Mouse (Mus musculus) heart, adult 2 months (tissue): Measurements from ENCODE around the gene Pfn4.
"Not testable (repeated sequence)": the region's sequence is repeated elsewhere in the genome, so short reads cannot be mapped to it uniquely, and the experiment has no call there.

Source experiments
- CTCF ChIP-seq: fragments of 200-600 bp; IDR thresholded peaks from 2 replicates; pipeline ENCODE4 v1.8.1; 2022; ENCODE audit warnings: antibody characterized with exemption, mild to moderate bottlenecking, moderate library complexity
- POLR2A ChIP-seq: fragments of 200-500 bp; IDR thresholded peaks from 2 replicates; pipeline ENCODE4 v1.6.1; 2011; ENCODE audit warnings: mild to moderate bottlenecking, low read depth, low read length, control low read depth; ENCODE audit not compliant: insufficient read depth

DNA sequence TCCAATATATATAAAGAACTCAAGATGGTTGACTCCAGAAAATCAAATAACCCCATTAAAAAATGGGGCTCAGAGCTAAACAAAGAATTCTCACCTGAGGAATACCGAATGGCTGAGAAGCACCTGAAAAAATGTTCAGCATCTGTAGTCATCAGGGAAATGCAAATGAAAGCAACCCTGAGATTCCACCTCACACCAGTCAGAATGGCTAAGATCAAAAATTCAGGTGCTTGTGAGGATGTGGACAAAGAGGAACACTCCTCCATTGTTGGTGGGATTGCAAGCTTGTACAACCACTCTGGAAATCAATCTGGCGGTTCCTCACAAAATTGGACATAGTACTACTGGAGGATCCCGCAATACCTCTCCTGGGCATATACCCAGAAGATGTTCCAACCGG lies 14.4 kb upstream of the Pfn4 start:
- not testable (repeated sequence) for TF ChIP-seq CTCF, POLR2A
